Mouse (Mus musculus): ENCODE measurements at regions not wholly inside any gene's neighbourhood (a gene's known extent, or its start where the extent isn't known, plus 50 kb on each side); places are given as distances from the start of the nearest gene placed in this dataset.
A peak's percentile ranks its signal among the peaks of the same experiment; 100 is the strongest.

GRCm38 (mm10) chr4:32074399-32075296 lies 110.8 kb downstream of the Map3k7 start:
- peak; percentile 89 for DNase-seq (ENCODE audit: low read depth, low spot score)

- DNase-seq (ENCODE audit: low read depth, low spot score) = peak; percentile 55
Measured at GRCm38 (mm10) chr4:32076391-32076925, 112.6 kb downstream of the Map3k7 start.

- no peak for DNase-seq (ENCODE audit: low read depth, low spot score)
Measured at GRCm38 (mm10) chr4:32083456-32083855, 119.6 kb downstream of the Map3k7 start.

GRCm38 (mm10) chr4:32084250-32084869 lies 120.5 kb downstream of the Map3k7 start:
- DNase-seq (ENCODE audit: low read depth, low spot score) = no peak

GRCm38 (mm10) chr4:32085040-32085439 lies 121.1 kb downstream of the Map3k7 start:
- DNase-seq (ENCODE audit: low read depth, low spot score) = peak; percentile 43

GRCm38 (mm10) chr4:32091086-32091485 lies 127.2 kb downstream of the Map3k7 start:
- DNase-seq (ENCODE audit: low read depth, low spot score) = no peak

GRCm38 (mm10) chr4:32092320-32093041 lies 128.6 kb downstream of the Map3k7 start:
- DNase-seq (ENCODE audit: low read depth, low spot score) = no peak

GRCm38 (mm10) chr4:32098233-32098632 lies 134.3 kb downstream of the Map3k7 start:
- no peak for DNase-seq (ENCODE audit: low read depth, low spot score)

GRCm38 (mm10) chr4:32101002-32101401 lies 137.1 kb downstream of the Map3k7 start:
- DNase-seq (ENCODE audit: low read depth, low spot score) = no peak

GRCm38 (mm10) chr4:32106664-32107171 lies 131.9 kb upstream of the Bach2 start:
- peak; percentile 85 for DNase-seq (ENCODE audit: low read depth, low spot score)

- DNase-seq (ENCODE audit: low read depth, low spot score) = peak; percentile 10
Measured at GRCm38 (mm10) chr4:32122320-32122719, 116.3 kb upstream of the Bach2 start.

- DNase-seq (ENCODE audit: low read depth, low spot score) = no peak
Measured at GRCm38 (mm10) chr4:32126828-32127227, 111.8 kb upstream of the Bach2 start.

GRCm38 (mm10) chr4:32130594-32130993 lies 108.0 kb upstream of the Bach2 start:
- DNase-seq (ENCODE audit: low read depth, low spot score) = no peak

- DNase-seq (ENCODE audit: low read depth, low spot score) = no peak
Measured at GRCm38 (mm10) chr4:32131819-32132218, 106.8 kb upstream of the Bach2 start.

GRCm38 (mm10) chr4:32136151-32136550 lies 102.5 kb upstream of the Bach2 start:
- DNase-seq (ENCODE audit: low read depth, low spot score) = no peak

- DNase-seq (ENCODE audit: low read depth, low spot score) = no peak
Measured at GRCm38 (mm10) chr4:32137243-32137642, 101.4 kb upstream of the Bach2 start.

- peak; percentile 71 for DNase-seq (ENCODE audit: low read depth, low spot score)
Measured at GRCm38 (mm10) chr4:32137966-32138365, 100.6 kb upstream of the Bach2 start.

GRCm38 (mm10) chr4:32139586-32139985 lies 99.0 kb upstream of the Bach2 start:
- no peak for DNase-seq (ENCODE audit: low read depth, low spot score)

- DNase-seq (ENCODE audit: low read depth, low spot score) = no peak
Measured at GRCm38 (mm10) chr4:32140068-32140467, 98.5 kb upstream of the Bach2 start.

GRCm38 (mm10) chr4:32142198-32142597 lies 96.4 kb upstream of the Bach2 start:
- DNase-seq (ENCODE audit: low read depth, low spot score) = no peak

GRCm38 (mm10) chr4:32147146-32147545 lies 91.5 kb upstream of the Bach2 start:
- no peak for DNase-seq (ENCODE audit: low read depth, low spot score)

- no peak for DNase-seq (ENCODE audit: low read depth, low spot score)
Measured at GRCm38 (mm10) chr4:32148597-32148996, 90.0 kb upstream of the Bach2 start.
